Mouse (Mus musculus) liver, postnatal 0 days (tissue): Measurements from ENCODE around the gene Map3k4.

Experiments
- CTCF ChIP-seq: sonication (generic); IDR thresholded peaks from 2 replicates; pipeline ENCODE4 v1.5.1; 2016; ENCODE audit warnings: antibody characterized with exemption, low read depth
- EP300 ChIP-seq: IDR thresholded peaks from 2 replicates; pipeline ENCODE4 v1.6.1; 2016; ENCODE audit warnings: antibody characterized with exemption, low read depth, mild to moderate bottlenecking

DNA sequence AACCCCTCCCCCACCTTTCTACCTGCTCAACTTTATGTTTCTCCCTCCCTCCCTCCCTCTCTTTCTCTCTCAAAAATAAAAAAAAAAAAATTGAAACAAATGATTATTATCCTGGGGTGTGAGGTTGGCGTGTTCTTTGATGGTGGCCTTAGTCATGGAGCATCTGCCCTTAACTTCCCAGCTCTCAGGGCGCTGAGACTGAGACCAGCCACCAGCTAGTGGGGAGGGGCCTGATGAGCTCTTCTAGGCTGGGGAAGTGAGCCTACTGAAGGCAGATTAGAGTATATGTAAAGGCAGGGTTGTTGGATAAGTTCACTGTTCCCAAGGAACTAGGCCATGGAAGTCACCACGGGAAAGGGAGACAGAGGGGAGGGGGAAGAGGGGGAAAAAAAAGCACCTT, 114.3 kb downstream of the Map3k4 start:
- no peak for TF ChIP-seq CTCF
- TF ChIP-seq EP300: no peak
